Mouse (Mus musculus) retina, postnatal 1 day (tissue): ENCODE measurements at regions not wholly inside any gene's neighbourhood (a gene's known extent, or its start where the extent isn't known, plus 50 kb on each side); places are given as distances from the start of the nearest gene placed in this dataset.
A peak's percentile ranks its signal among the peaks of the same experiment; 100 is the strongest.

Source experiments
- DNase-seq: peaks from one replicate; pipeline ENCODE4 v3.0.0-alpha.2; 2012

- DNase-seq = no peak
These were observed 64.0 kb downstream of the Il9r start for GRCm38 (mm10) chr11:32136066-32136465.

GRCm38 (mm10) chr11:32133996-32134395, 66.1 kb downstream of the Il9r start:
- no peak for DNase-seq

- peak; percentile 51 for DNase-seq
These were observed 68.0 kb downstream of the Il9r start for GRCm38 (mm10) chr11:32132008-32132615.

GRCm38 (mm10) chr11:32128551-32128950, 71.5 kb downstream of the Il9r start:
- DNase-seq = no peak

GRCm38 (mm10) chr11:32128018-32128417, 72.1 kb downstream of the Il9r start:
- DNase-seq = no peak

- DNase-seq = no peak
These were observed 72.7 kb downstream of the Il9r start for GRCm38 (mm10) chr11:32127401-32127817.

- no peak for DNase-seq
These were observed 73.3 kb downstream of the Il9r start for GRCm38 (mm10) chr11:32126786-32127185.

- DNase-seq = no peak
These were observed 73.8 kb downstream of the Il9r start for GRCm38 (mm10) chr11:32126311-32126698.

- DNase-seq = no peak
These were observed 74.3 kb downstream of the Il9r start for GRCm38 (mm10) chr11:32125586-32126310.

- DNase-seq = no peak
These were observed 79.5 kb downstream of the Il9r start for GRCm38 (mm10) chr11:32120596-32120995.

- DNase-seq = peak; percentile 78
These were observed 81.0 kb downstream of the Il9r start for GRCm38 (mm10) chr11:32118844-32119629.

- no peak for DNase-seq
These were observed 82.1 kb downstream of the Il9r start for GRCm38 (mm10) chr11:32117930-32118329.

GRCm38 (mm10) chr11:32113118-32113826, 86.8 kb downstream of the Il9r start:
- DNase-seq = peak; percentile 74

- no peak for DNase-seq
These were observed 87.6 kb downstream of the Il9r start for GRCm38 (mm10) chr11:32112521-32112920.

- no peak for DNase-seq
These were observed 88.2 kb downstream of the Il9r start for GRCm38 (mm10) chr11:32111841-32112240.

- no peak for DNase-seq
These were observed 90.2 kb downstream of the Il9r start for GRCm38 (mm10) chr11:32109911-32110310.
